Mouse (Mus musculus) liver, postnatal 0 days (tissue): ENCODE results near the gene P2ry6.

Experiments
- CTCF ChIP-seq: sonication (generic); IDR thresholded peaks from 2 replicates; pipeline ENCODE4 v1.5.1; 2016; ENCODE audit warnings: antibody characterized with exemption, low read depth
- EP300 ChIP-seq: IDR thresholded peaks from 2 replicates; pipeline ENCODE4 v1.6.1; 2016; ENCODE audit warnings: antibody characterized with exemption, low read depth, mild to moderate bottlenecking

GRCm38 (mm10) chr7:100893249-100894056 lies 81.0 kb downstream of the P2ry6 start:
- no peak for TF ChIP-seq CTCF
- TF ChIP-seq EP300, result no peak
